Mouse (Mus musculus) heart, adult 2 months (tissue): Measurements from ENCODE around the gene Nes.

Source experiments
- CTCF ChIP-seq: fragments of 200-600 bp; IDR thresholded peaks from 2 replicates; pipeline ENCODE4 v1.8.1; 2022; ENCODE audit warnings: antibody characterized with exemption, mild to moderate bottlenecking, moderate library complexity
- POLR2A ChIP-seq: fragments of 200-500 bp; IDR thresholded peaks from 2 replicates; pipeline ENCODE4 v1.6.1; 2011; ENCODE audit warnings: mild to moderate bottlenecking, low read depth, low read length, control low read depth; ENCODE audit not compliant: insufficient read depth

- no peak for TF ChIP-seq CTCF
- TF ChIP-seq POLR2A, result no peak
Observed at GRCm38 (mm10) chr3:87947056-87947810, 23.6 kb upstream of the Nes start.
